Mouse (Mus musculus) layer of hippocampus, adult 9-10 months (tissue): ENCODE results near the gene Spin2f.
"Not testable (repeated sequence)": the region's sequence is repeated elsewhere in the genome, so short reads cannot be mapped to it uniquely, and the experiment has no call there.

Experiments
- DNase-seq: peaks from one replicate; pipeline ENCODE4 v3.0.0; 2022; ENCODE audit warnings: low spot score

The Spin2f gene

GRCm38 (mm10) chrX:31253594-31253993 lies at the start of gene Spin2f:
Gene Spin2f (plus strand): TSS chrX:31253894.
- not testable (repeated sequence) for DNase-seq

GRCm38 (mm10) chrX:31212136-31212535 lies 41.6 kb upstream of the Spin2f start:
- not testable (repeated sequence) for DNase-seq

DNA sequence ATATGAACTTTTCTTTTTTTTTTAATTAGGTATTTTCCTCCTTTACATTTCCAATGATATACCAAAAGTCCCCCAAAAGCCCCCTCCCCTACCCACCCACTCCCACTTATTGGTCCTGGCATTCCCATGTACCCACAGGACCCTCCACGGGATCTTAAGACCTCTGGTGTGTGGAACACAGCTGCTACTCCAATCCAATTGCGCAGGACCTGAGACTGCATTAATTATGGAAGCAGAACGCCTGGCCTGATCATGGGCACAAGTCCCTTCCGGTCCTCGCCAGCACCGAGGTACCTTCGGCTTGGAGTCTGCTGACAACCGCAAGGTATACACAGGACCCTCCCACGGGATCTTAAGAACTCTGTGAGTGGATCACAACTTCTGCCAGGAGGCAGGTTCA lies 30.2 kb upstream of the Spin2f start:
- not testable (repeated sequence) for DNase-seq

GRCm38 (mm10) chrX:31235088-31235487 lies 18.6 kb upstream of the Spin2f start:
- DNase-seq: not testable (repeated sequence)

DNA sequence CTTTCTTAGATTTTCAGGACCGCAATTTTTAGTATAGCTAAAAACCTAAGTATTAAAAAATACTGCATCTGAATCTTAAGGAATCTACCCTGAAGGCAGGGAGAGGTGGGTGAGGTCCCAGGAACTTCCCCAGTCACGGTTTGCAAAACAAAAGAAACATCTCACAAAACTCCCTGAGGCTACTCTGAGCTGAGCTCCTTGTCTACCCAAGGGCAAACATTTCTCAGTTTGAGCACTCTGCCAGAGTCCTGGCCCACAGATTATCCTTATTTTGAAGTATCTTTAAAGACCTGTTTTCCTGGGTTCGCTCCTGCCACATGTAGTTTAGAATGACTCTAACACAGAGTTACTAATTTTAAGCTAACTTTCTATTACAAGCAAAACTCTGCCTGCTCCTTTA lies 11.9 kb upstream of the Spin2f start:
- not testable (repeated sequence) for DNase-seq
